Mouse (Mus musculus) ES-Bruce4 (cell line): ENCODE measurements around the gene 6030458C11Rik. TPM values are rescaled to one million over a fixed set of nuclear protein-coding genes. Genes with fewer than 3 reads are reported as not detected.

Experiments used
- H3K27ac ChIP-seq: 2 replicates; pipeline ENCODE4 v1.5.1; 2012; ENCODE audit warnings: low read length, inconsistent platforms; ENCODE audit not compliant: insufficient read depth
- H3K27me3 ChIP-seq: 2 replicates; pipeline ENCODE4 v1.6.1; 2012; ENCODE audit warnings: mild to moderate bottlenecking, low read length, inconsistent platforms; ENCODE audit not compliant: control insufficient read depth, poor library complexity, insufficient read depth, severe bottlenecking
- H3K36me3 ChIP-seq: 2 replicates; pipeline ENCODE4 v1.6.1; 2012; ENCODE audit warnings: inconsistent platforms, mild to moderate bottlenecking, low read length, moderate library complexity; ENCODE audit not compliant: control insufficient read depth, poor library complexity, insufficient read depth, severe bottlenecking
- H3K4me1 ChIP-seq: one replicate; pipeline ENCODE4 v1.8.1; 2011; ENCODE audit warnings: low read length; ENCODE audit not compliant: control insufficient read depth, insufficient read depth
- H3K4me3 ChIP-seq: 2 replicates; pipeline ENCODE4 v1.5.1; 2011; ENCODE audit warnings: low read depth, mild to moderate bottlenecking, low read length
- H3K9ac ChIP-seq: 2 replicates; pipeline ENCODE4 v1.6.1; 2012; ENCODE audit warnings: low read depth, mild to moderate bottlenecking, inconsistent platforms; ENCODE audit not compliant: poor library complexity, severe bottlenecking
- H3K9me3 ChIP-seq: replicated peaks from 2 replicates; pipeline ENCODE4 v1.6.1; 2012; ENCODE audit warnings: mild to moderate bottlenecking, low read length, inconsistent platforms; ENCODE audit not compliant: control insufficient read depth, poor library complexity, insufficient read depth, severe bottlenecking
- CTCF ChIP-seq: IDR thresholded peaks from one replicate; pipeline ENCODE4 v1.8.1; 2011; ENCODE audit warnings: low read depth, low read length
- EP300 ChIP-seq: IDR thresholded peaks from 2 replicates; pipeline ENCODE4 v1.6.1; 2011; ENCODE audit warnings: low read depth, low read length; ENCODE audit not compliant: insufficient read depth
- POLR2A ChIP-seq: IDR thresholded peaks from one replicate; pipeline ENCODE4 v1.8.1; 2011; ENCODE audit warnings: low read length; ENCODE audit not compliant: insufficient read depth
- polyA plus RNA-seq: library from polyadenylated mRNA; stranded (reverse); fragments of >200 nt; gene quantifications from 2 replicates; pipeline ENCODE4 v1.2.4, GENCODE M21; 2011; ENCODE audit warnings: low read depth; ENCODE audit not compliant: missing spikeins, insufficient read depth, insufficient read length

6030458C11Rik gene
- polyA plus RNA-seq, 1 experiment: 54.8 TPM

GRCm38 (mm10) chr15:12795457-12795894, 29.0 kb downstream of the 6030458C11Rik start:
- no peak overlapping the region for H3K27ac ChIP-seq
- no peaks in the 10 kb centered on the region for H3K27me3 ChIP-seq
- H3K9me3 ChIP-seq: no peaks in the 10 kb centered on the region
- H3K36me3 ChIP-seq: no peaks in the 10 kb centered on the region
- TF ChIP-seq CTCF (peak; percentile 7), EP300 (no peak)
- no peak overlapping the region for H3K4me3 ChIP-seq
- H3K4me1 ChIP-seq: no peaks in the 10 kb centered on the region
- H3K9ac ChIP-seq: no peak overlapping the region

GRCm38 (mm10) chr15:12794311-12794710, 30.1 kb downstream of the 6030458C11Rik start:
- Histone ChIP-seq H3K9ac (no peak overlapping the region), H3K36me3 (no peaks in the 10 kb centered on the region), H3K4me1 (no peaks in the 10 kb centered on the region), H3K4me3 (no peak overlapping the region), H3K27me3 (no peaks in the 10 kb centered on the region), H3K9me3 (no peaks in the 10 kb centered on the region), H3K27ac (no peak overlapping the region)
- no peak for TF ChIP-seq POLR2A
- no peak for TF ChIP-seq CTCF
- no peak for TF ChIP-seq EP300

- Histone ChIP-seq H3K4me3 (no peak overlapping the region), H3K9ac (no peak overlapping the region), H3K27ac (no peak overlapping the region), H3K27me3 (no peaks in the 10 kb centered on the region), H3K9me3 (no peaks in the 10 kb centered on the region), H3K4me1 (no peaks in the 10 kb centered on the region), H3K36me3 (no peaks in the 10 kb centered on the region)
- TF ChIP-seq POLR2A (no peak), CTCF (no peak), EP300 (no peak)
Measured at GRCm38 (mm10) chr15:12789406-12789867, 35.0 kb downstream of the 6030458C11Rik start.

- no peaks in the 10 kb centered on the region for H3K27me3 ChIP-seq
- H3K9me3 ChIP-seq: no peaks in the 10 kb centered on the region
- no peaks in the 10 kb centered on the region for H3K4me1 ChIP-seq
- no peak overlapping the region for H3K4me3 ChIP-seq
- TF ChIP-seq CTCF: peak; percentile 16
- no peak for TF ChIP-seq EP300
- no peak overlapping the region for H3K27ac ChIP-seq
- H3K36me3 ChIP-seq: no peaks in the 10 kb centered on the region
- H3K9ac ChIP-seq: no peak overlapping the region
Measured at GRCm38 (mm10) chr15:12788536-12788935, 35.9 kb downstream of the 6030458C11Rik start.

- Histone ChIP-seq H3K27ac (no peak overlapping the region), H3K36me3 (no peaks in the 10 kb centered on the region), H3K9ac (no peak overlapping the region), H3K9me3 (no peaks in the 10 kb centered on the region; the same call in 1 of the 2 replicates), H3K27me3 (no peaks in the 10 kb centered on the region; the same call in 1 of the 2 replicates), H3K4me1 (no peaks in the 10 kb centered on the region), H3K4me3 (no peak overlapping the region)
- TF ChIP-seq EP300 (no peak), POLR2A (no peak)
Measured at GRCm38 (mm10) chr15:12781729-12782326, 42.6 kb downstream of the 6030458C11Rik start.

- no peak overlapping the region for H3K4me3 ChIP-seq
- H3K36me3 ChIP-seq: no peaks in the 10 kb centered on the region
- no peaks in the 10 kb centered on the region for H3K4me1 ChIP-seq
- H3K27me3 ChIP-seq: no peaks in the 10 kb centered on the region; the same call in 1 of the 2 replicates
- H3K9me3 ChIP-seq: no peaks in the 10 kb centered on the region; the same call in 1 of the 2 replicates
- no peak overlapping the region for H3K9ac ChIP-seq
- no peak overlapping the region for H3K27ac ChIP-seq
- TF ChIP-seq CTCF (no peak), POLR2A (no peak), EP300 (no peak)
Measured at GRCm38 (mm10) chr15:12781296-12781695, 43.2 kb downstream of the 6030458C11Rik start.
